Mouse (Mus musculus): ENCODE measurements around the gene Tnfsf12. TPM values are rescaled to one million over a fixed set of nuclear protein-coding genes. Genes with fewer than 3 reads are reported as not detected.

The Tnfsf12 gene
- total and polyA plus RNA-seq, 2 experiments from 2014 or later, result 4.5 to 6.2 TPM

GRCm38 (mm10) chr11:69662213-69662966 lies 33.3 kb downstream of the Tnfsf12 start, which contains the start of gene Mpdu1:
TSS of gene Mpdu1 (minus strand) at chr11:69662642.
- Histone ChIP-seq H3K4me3 (ENCODE audit: low read depth, low read length) (peak within 1 kb of the TSS; percentile 57), H3K27me3 (ENCODE audit: insufficient read depth, low read length) (no peaks in the 10 kb centered on the region), H3K9ac (replicated peaks; ENCODE audit: low read length, poor library complexity, severe bottlenecking) (peak within 1 kb of the TSS; percentile 66), H3K4me1 (ENCODE audit: insufficient read depth, low read length) (0 out of 2 replicates have a peak, but pooled peaks cover 5% of the 10 kb centered on the region), H3K4me2 (ENCODE audit: low read depth, low read length, poor library complexity, severe bottlenecking) (peak within 1 kb of the TSS; percentile 51), H3K27ac (ENCODE audit: low read depth, low read length) (peak within 1 kb of the TSS; percentile 88), H3K36me3 (ENCODE audit: insufficient read depth, low read length) (peaks cover 43% of the 10 kb centered on the region), H3K9me3 (ENCODE audit: low read length) (no peaks in the 10 kb centered on the region)
- DNase-seq (ENCODE audit: low spot score), result peak; percentile 99
- WGBS, result under 1% methylated on average over 48 of the region's 48 CpGs
- peak; percentile 70 for TF ChIP-seq CTCF (IDR thresholded peaks at IDR 0.05)
- ATAC-seq (ENCODE audit: low FRiP score), result peak; percentile 95

DNA sequence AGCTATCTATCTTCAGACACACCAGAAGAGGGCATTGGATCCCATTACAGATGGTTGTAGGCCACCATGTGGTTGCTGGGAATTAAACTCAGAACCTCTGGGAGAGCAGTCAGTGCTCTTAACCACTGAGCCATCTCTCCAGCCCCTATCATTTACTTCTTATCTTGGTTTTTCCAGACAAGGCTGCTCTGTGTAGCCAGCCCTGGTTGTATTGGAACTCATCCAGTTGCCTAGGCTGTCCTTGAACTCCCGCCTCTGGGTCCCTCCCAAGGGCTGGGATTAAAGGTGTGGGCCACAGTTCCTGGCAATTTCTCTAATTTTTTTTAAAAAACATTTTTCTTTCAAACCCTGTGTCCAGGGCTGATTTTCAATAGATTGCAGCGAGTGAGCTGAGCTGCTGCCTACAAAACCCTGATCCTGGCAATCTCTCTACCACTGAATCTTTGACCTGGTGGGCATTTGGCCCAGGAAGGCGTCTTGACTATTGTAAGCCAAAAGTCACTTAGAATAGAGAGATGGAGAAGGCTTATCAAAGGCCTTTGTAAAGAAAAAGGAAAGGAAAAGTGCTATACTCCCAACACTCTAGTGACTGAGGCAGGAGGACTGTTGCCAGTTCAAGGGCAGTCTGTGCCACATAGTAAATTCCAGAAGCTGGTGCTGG lies 34.3 kb downstream of the Tnfsf12 start:
- ATAC-seq (ENCODE audit: low FRiP score), result no peak
- peak overlapping the region; percentile 66; the same call in 1 of the 2 replicates for H3K9ac ChIP-seq (replicated peaks; ENCODE audit: low read length, poor library complexity, severe bottlenecking)
- no peak for DNase-seq (ENCODE audit: low spot score)
- H3K4me3 ChIP-seq (ENCODE audit: low read depth, low read length), result peak overlapping the region; percentile 57
- peaks cover 42% of the 10 kb centered on the region for H3K36me3 ChIP-seq (ENCODE audit: insufficient read depth, low read length)
- WGBS, result 66% methylated on average over 3 of the region's 3 CpGs
- peak; percentile 19; the same call in 1 of the 2 replicates for TF ChIP-seq CTCF (IDR thresholded peaks at IDR 0.05)
- no peaks in the 10 kb centered on the region for H3K9me3 ChIP-seq (ENCODE audit: low read length)
- H3K4me1 ChIP-seq (ENCODE audit: insufficient read depth, low read length), result 0 out of 2 replicates have a peak, but pooled peaks cover 5% of the 10 kb centered on the region
- peak overlapping the region; percentile 49; the same call in 1 of the 2 replicates for H3K27ac ChIP-seq (ENCODE audit: low read depth, low read length)
- H3K27me3 ChIP-seq (ENCODE audit: insufficient read depth, low read length), result no peaks in the 10 kb centered on the region
- peak overlapping the region; percentile 51 for H3K4me2 ChIP-seq (ENCODE audit: low read depth, low read length, poor library complexity, severe bottlenecking)

DNA sequence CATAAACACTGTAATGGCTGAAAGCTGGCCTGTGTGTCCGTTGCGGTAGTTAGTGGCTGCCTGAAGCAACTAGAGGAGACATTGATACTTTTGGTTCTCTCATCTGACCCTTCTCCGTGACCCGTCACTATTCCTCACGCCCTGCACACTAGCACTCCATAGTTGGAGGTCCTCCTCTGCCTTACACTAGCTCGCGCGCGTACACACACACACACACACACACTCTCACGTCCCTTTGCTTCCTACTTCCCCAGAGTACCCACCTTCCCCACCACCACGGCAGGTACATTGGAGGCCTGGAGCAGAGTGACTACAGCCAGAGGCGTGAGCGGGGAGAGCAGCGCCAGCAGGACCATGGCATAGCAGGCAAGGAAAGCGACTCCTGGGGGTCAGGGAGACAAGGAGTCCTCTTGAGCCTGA lies 38.2 kb downstream of the Tnfsf12 start:
- H3K4me2 ChIP-seq (ENCODE audit: low read depth, low read length, poor library complexity, severe bottlenecking), result no peak overlapping the region
- no peak for ATAC-seq (ENCODE audit: low FRiP score)
- no peak overlapping the region for H3K9ac ChIP-seq (replicated peaks; ENCODE audit: low read length, poor library complexity, severe bottlenecking)
- H3K36me3 ChIP-seq (ENCODE audit: insufficient read depth, low read length), result peaks cover 26% of the 10 kb centered on the region
- DNase-seq (ENCODE audit: low spot score), result no peak
- H3K4me3 ChIP-seq (ENCODE audit: low read depth, low read length), result no peak overlapping the region
- 89% methylated on average over 15 of the region's 15 CpGs for WGBS
- H3K27me3 ChIP-seq (ENCODE audit: insufficient read depth, low read length), result no peaks in the 10 kb centered on the region
- no peaks in the 10 kb centered on the region for H3K9me3 ChIP-seq (ENCODE audit: low read length)
- no peak overlapping the region for H3K27ac ChIP-seq (ENCODE audit: low read depth, low read length)
- 0 out of 2 replicates have a peak, but pooled peaks cover 10% of the 10 kb centered on the region for H3K4me1 ChIP-seq (ENCODE audit: insufficient read depth, low read length)
- no peak for TF ChIP-seq CTCF (IDR thresholded peaks at IDR 0.05)

DNA sequence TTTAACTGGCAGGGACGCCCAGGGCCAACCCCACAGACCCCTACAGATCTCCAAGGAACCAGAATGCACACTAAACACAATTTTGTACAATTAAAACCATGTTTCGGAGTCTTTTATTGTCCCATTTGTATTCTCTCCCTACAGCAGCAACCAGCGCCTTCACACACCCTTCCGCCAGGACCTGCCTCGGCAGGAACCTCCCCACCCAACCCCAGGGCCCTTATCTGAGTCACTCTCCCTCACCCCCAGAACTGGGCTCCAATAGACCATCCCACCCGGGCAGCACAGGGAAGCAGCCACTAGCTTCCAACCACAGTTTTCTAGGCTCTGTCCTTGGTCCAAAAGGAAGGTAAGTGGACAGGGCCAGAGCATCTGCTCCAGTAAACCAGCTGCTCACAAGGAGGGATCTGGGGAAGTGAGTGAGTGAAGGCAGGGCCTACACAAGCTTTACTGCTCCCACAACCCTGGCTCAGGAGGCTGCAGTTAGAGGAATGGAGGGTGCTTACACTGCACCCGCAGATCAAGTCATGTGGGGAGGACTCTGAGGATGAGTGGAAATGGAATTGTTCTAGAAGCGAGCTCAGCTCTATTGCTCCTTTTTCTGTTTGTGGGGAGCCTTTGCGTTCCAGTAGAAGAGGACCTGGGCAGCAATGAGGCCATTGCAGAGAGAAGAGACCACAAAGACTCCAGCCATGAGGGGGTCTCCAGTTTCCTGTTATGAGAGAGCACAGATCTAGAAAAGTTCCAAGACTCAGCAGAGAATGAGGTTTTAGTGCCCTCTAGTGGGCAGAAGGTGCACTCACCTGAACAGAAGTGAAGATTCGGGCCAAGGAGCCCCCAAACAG lies 38.8 kb downstream of the Tnfsf12 start:
- Histone ChIP-seq H3K27me3 (ENCODE audit: insufficient read depth, low read length) (no peaks in the 10 kb centered on the region), H3K9me3 (ENCODE audit: low read length) (no peaks in the 10 kb centered on the region), H3K4me1 (ENCODE audit: insufficient read depth, low read length) (0 out of 2 replicates have a peak, but pooled peaks cover 10% of the 10 kb centered on the region), H3K36me3 (ENCODE audit: insufficient read depth, low read length) (peaks cover 32% of the 10 kb centered on the region), H3K9ac (replicated peaks; ENCODE audit: low read length, poor library complexity, severe bottlenecking) (no peak overlapping the region), H3K27ac (ENCODE audit: low read depth, low read length) (no peak overlapping the region), H3K4me2 (ENCODE audit: low read depth, low read length, poor library complexity, severe bottlenecking) (no peak overlapping the region), H3K4me3 (ENCODE audit: low read depth, low read length) (no peak overlapping the region)
- ATAC-seq (ENCODE audit: low FRiP score) (no peak), DNase-seq (ENCODE audit: low spot score) (peak; percentile 76)
- peak; percentile 89 for TF ChIP-seq CTCF (IDR thresholded peaks at IDR 0.05)
- WGBS, result 81% methylated on average over 10 of the region's 10 CpGs

GRCm38 (mm10) chr11:69656065-69656455 lies 39.6 kb downstream of the Tnfsf12 start:
- Histone ChIP-seq H3K4me2 (ENCODE audit: low read depth, low read length, poor library complexity, severe bottlenecking) (no peak overlapping the region), H3K4me3 (ENCODE audit: low read depth, low read length) (no peak overlapping the region), H3K27me3 (ENCODE audit: insufficient read depth, low read length) (no peaks in the 10 kb centered on the region), H3K4me1 (ENCODE audit: insufficient read depth, low read length) (0 out of 2 replicates have a peak, but pooled peaks cover 4% of the 10 kb centered on the region), H3K9ac (replicated peaks; ENCODE audit: low read length, poor library complexity, severe bottlenecking) (no peak overlapping the region), H3K9me3 (ENCODE audit: low read length) (no peaks in the 10 kb centered on the region), H3K27ac (ENCODE audit: low read depth, low read length) (no peak overlapping the region), H3K36me3 (ENCODE audit: insufficient read depth, low read length) (peaks cover 38% of the 10 kb centered on the region)
- WGBS, result 88% methylated on average over 5 of the region's 5 CpGs
- TF ChIP-seq CTCF (IDR thresholded peaks at IDR 0.05), result no peak
- ATAC-seq (ENCODE audit: low FRiP score) (no peak), DNase-seq (ENCODE audit: low spot score) (no peak)

All from midbrain, postnatal 0 days (tissue).